Mouse (Mus musculus): ENCODE data around the gene Theg.

Gene Theg

GRCm38 (mm10) chr10:79554330-79555237 lies 32.5 kb downstream of the Theg start, which contains the start of gene Mier2:
TSS of gene Mier2 (minus strand) at chr10:79555199.
- DNase-seq: peak; percentile 83

- DNase-seq: no peak
These were observed 33.4 kb downstream of the Theg start for GRCm38 (mm10) chr10:79553691-79554090.

- DNase-seq: no peak
These were observed 34.0 kb downstream of the Theg start for GRCm38 (mm10) chr10:79553176-79553575.

GRCm38 (mm10) chr10:79552531-79552930 lies 34.6 kb downstream of the Theg start:
- no peak for DNase-seq

- DNase-seq: no peak
These were observed 36.8 kb downstream of the Theg start for GRCm38 (mm10) chr10:79550366-79550765.

GRCm38 (mm10) chr10:79548971-79549723 lies 38.0 kb downstream of the Theg start:
- DNase-seq: no peak

- no peak for DNase-seq
These were observed 38.6 kb downstream of the Theg start for GRCm38 (mm10) chr10:79548546-79548945.

- DNase-seq: no peak
These were observed 39.9 kb downstream of the Theg start for GRCm38 (mm10) chr10:79547148-79547675.

GRCm38 (mm10) chr10:79546483-79546882 lies 40.6 kb downstream of the Theg start:
- no peak for DNase-seq

- DNase-seq: no peak
These were observed 41.2 kb downstream of the Theg start for GRCm38 (mm10) chr10:79545891-79546290.

GRCm38 (mm10) chr10:79544631-79545030 lies 42.5 kb downstream of the Theg start:
- no peak for DNase-seq

- no peak for DNase-seq
These were observed 43.1 kb downstream of the Theg start for GRCm38 (mm10) chr10:79543884-79544597.

GRCm38 (mm10) chr10:79542171-79542570 lies 45.0 kb downstream of the Theg start:
- no peak for DNase-seq

GRCm38 (mm10) chr10:79541522-79541921 lies 45.6 kb downstream of the Theg start:
- no peak for DNase-seq

GRCm38 (mm10) chr10:79540746-79541145 lies 46.4 kb downstream of the Theg start:
- DNase-seq: no peak

- no peak for DNase-seq
These were observed 47.2 kb downstream of the Theg start for GRCm38 (mm10) chr10:79539701-79540495.

GRCm38 (mm10) chr10:79538873-79539272 lies 48.3 kb downstream of the Theg start:
- no peak for DNase-seq

GRCm38 (mm10) chr10:79538323-79538722 lies 48.8 kb downstream of the Theg start:
- no peak for DNase-seq

GRCm38 (mm10) chr10:79537781-79538180 lies 49.4 kb downstream of the Theg start:
- no peak for DNase-seq

GRCm38 (mm10) chr10:79537271-79537670 lies 49.9 kb downstream of the Theg start:
- DNase-seq: no peak

GRCm38 (mm10) chr10:79536461-79537080 lies 50.6 kb downstream of the Theg start:
- DNase-seq: no peak

GRCm38 (mm10) chr10:79535431-79535830 lies 51.7 kb downstream of the Theg start:
- DNase-seq: no peak
